12 mouse cellular contexts compared by ENCODE assay signal in the genomic region with DNA sequence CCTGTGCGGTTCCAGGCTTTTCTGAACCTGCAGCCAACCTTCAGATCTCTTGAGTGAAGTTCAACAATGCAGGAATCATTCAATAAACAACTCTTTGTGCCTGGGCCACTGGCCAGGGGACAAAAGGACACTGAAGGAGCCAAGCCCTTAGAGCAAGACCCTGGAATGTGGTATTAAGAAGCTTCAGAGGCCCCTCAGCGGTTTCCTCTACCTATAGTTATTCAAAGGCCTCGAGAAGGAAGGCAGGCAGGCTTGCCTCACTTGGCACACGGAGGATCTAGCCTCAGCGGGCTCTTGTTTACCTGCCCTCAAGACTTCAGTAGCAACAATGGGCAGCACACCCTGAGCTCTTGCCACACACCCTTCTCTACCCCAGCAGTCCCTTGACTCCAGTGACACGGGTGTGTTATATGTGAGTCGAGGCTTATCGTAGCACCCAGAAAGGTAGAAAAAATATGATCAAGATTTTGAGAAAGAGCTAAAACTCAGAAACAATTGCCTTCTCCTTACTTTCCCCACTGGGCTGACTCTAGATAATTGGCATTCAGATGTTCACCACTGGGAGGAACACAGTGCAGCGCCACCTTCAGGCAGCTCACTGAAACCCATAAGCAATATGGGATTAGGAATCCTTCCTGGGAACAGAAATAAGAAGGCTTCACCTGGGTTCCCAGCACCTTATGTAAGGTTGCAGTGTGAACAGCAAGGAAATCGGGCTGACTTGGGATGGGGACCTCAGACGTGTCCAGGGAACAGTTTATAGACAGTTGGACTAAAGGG. TPM values are rescaled to one million over a fixed set of nuclear protein-coding genes. Genes with fewer than 3 reads are reported as not detected.
DNase-seq lines count a peak whose midpoint lies in the region; ATAC-seq lines count a peak whose summit lies in the region.
"Had no signal": no experiment of that assay in that cellular context is flagged by ENCODE, and none has a peak within 500 bp of the region (broad histone marks: within the 10 kb centered on the region; RNA-seq: fewer than 3 reads in every experiment).

No protein-coding gene starts in this region.

- H3K27ac ChIP-seq in kidney, embryonic 14.5 days (ENCODE audit: low read depth, low read length) = no peak overlapping the region
- H3K27ac ChIP-seq: forebrain, embryonic 10.5 days; macrophage had no signal

- no peaks in the 10 kb centered on the region for H3K27me3 ChIP-seq in kidney, embryonic 14.5 days (ENCODE audit: control insufficient read depth, insufficient read depth, low read length)

- DNase-seq in adrenal gland, postnatal 25 days = peak; percentile 16
- DNase-seq in adrenal gland, adult 8-10 months = no peak
- DNase-seq in kidney, postnatal 14 days = peak; percentile 30
- DNase-seq in induced T-regulatory cell, adult 2 months (ENCODE audit: low read depth) = peak; percentile 37
- peak; percentile 20 for DNase-seq in naive thymus-derived CD4-positive, alpha-beta T cell, adult 2 months (ENCODE audit: low read depth)
- no peak for DNase-seq in spleen, adult 12 weeks (ENCODE audit: low spot score)
- no peak for DNase-seq in left cerebral cortex, adult 11 months (ENCODE audit: low spot score)
- DNase-seq: cerebellum, adult 9-10 months; right cerebral cortex, postnatal 4 days had no signal

- H3K4me3 ChIP-seq in kidney, embryonic 14.5 days (ENCODE audit: low read length) = no peak overlapping the region
- H3K4me3 ChIP-seq: forebrain, embryonic 10.5 days had no signal

- no peak for ATAC-seq in kidney, embryonic 14.5 days (ENCODE audit: low FRiP score, low TSS enrichment)

- H3K4me2 ChIP-seq in kidney, embryonic 14.5 days (replicated peaks; ENCODE audit: low read depth, low read length) = no peak overlapping the region

- H3K4me1 ChIP-seq in kidney, embryonic 14.5 days (ENCODE audit: control insufficient read depth, insufficient read depth, low read length) = no peaks in the 10 kb centered on the region

- WGBS in kidney, embryonic 14.5 days = 83% methylated on average over 11 of the region's 11 CpGs

- H3K36me3 ChIP-seq in kidney, embryonic 14.5 days (ENCODE audit: control insufficient read depth, insufficient read depth, low read length) = no peaks in the 10 kb centered on the region; the same call in 1 of the 2 replicates
- H3K36me3 ChIP-seq: forebrain, embryonic 10.5 days had no signal

- no peak overlapping the region for H3K9ac ChIP-seq in kidney, embryonic 14.5 days (ENCODE audit: low read depth, low read length)

- H3K9me3 ChIP-seq in kidney, embryonic 14.5 days (ENCODE audit: control insufficient read depth, low read length) = no peaks in the 10 kb centered on the region
- H3K9me3 ChIP-seq: forebrain, embryonic 10.5 days had no signal

RNA-seq across cellular contexts. Expression of a gene that starts 46.0 kb away (rescaled TPM):
- 151 and 228 TPM in 2 replicates for total RNA-seq in adrenal gland, postnatal 25 days (2021)
- total RNA-seq in adrenal gland, adult 8-10 months (2022) = 100 to 1,000 TPM; 153 to 311 (median 234) TPM
- 7.8 and 9.3 TPM in 2 replicates for polyA plus RNA-seq in kidney, embryonic 14.5 days (2014; fragmentation: Nextera tagmentation; extraction: Ambion mirVana)

Comparison
In these comparisons a context has a peak if more than half of its experiments do, and no peak if none do; other contexts are left out.
1. DNase-seq: peak in adrenal gland, postnatal 25 days (single experiment), kidney, postnatal 14 days (single experiment), induced T-regulatory cell, adult 2 months (single experiment) and naive thymus-derived CD4-positive, alpha-beta T cell, adult 2 months (single experiment); none in adrenal gland, adult 8-10 months (single experiment), spleen, adult 12 weeks (single experiment) and left cerebral cortex, adult 11 months (single experiment).